Mouse (Mus musculus) hindbrain, embryonic 14.5 days (tissue): ENCODE results near the gene Susd3. TPM values are rescaled to one million over a fixed set of nuclear protein-coding genes. Genes with fewer than 3 reads are reported as not detected.

Experiments
- ATAC-seq: fragments of 200-750 bp; cut with Nextera tagmentation; 2 replicates; pipeline ENCODE4 v1.8.0; 2017; ENCODE audit warnings: moderate number of reproducible peaks, mild to moderate bottlenecking, moderate TSS enrichment, moderate library complexity; ENCODE audit not compliant: low FRiP score
- DNase-seq: peaks from one replicate; pipeline ENCODE4 v3.0.0-alpha.2; 2015; ENCODE audit warnings: low spot score
- H3K27ac ChIP-seq: fragments of 300-500 bp; sonication (generic); 2 replicates; pipeline ENCODE4 v1.5.1; 2014; ENCODE audit warnings: mild to moderate bottlenecking, moderate library complexity
- H3K27me3 ChIP-seq: fragments of 300-500 bp; sonication (generic); 2 replicates; pipeline ENCODE4 v1.6.1; 2014; ENCODE audit warnings: mild to moderate bottlenecking, low read length, mixed read lengths; ENCODE audit not compliant: control insufficient read depth, insufficient read depth
- H3K36me3 ChIP-seq: fragments of 300-500 bp; sonication (generic); replicated peaks from 2 replicates; pipeline ENCODE4 v1.6.1; 2014; ENCODE audit not compliant: control insufficient read depth, insufficient read depth
- H3K4me1 ChIP-seq: fragments of 300-500 bp; sonication (generic); replicated peaks from 2 replicates; pipeline ENCODE4 v1.6.1; 2014; ENCODE audit warnings: antibody characterized with exemption, low read length, mixed read lengths; ENCODE audit not compliant: control insufficient read depth, insufficient read depth
- H3K4me2 ChIP-seq: fragments of 300-500 bp; sonication (generic); replicated peaks from 2 replicates; pipeline ENCODE4 v1.6.1; 2014; ENCODE audit warnings: mild to moderate bottlenecking, moderate library complexity
- H3K4me3 ChIP-seq: fragments of 300-500 bp; sonication (generic); replicated peaks from 2 replicates; pipeline ENCODE4 v1.5.1; 2014; ENCODE audit warnings: mild to moderate bottlenecking, low read length
- H3K9ac ChIP-seq: fragments of 300-500 bp; sonication (generic); 2 replicates; pipeline ENCODE4 v1.6.1; 2014
- H3K9me3 ChIP-seq: fragments of 300-500 bp; sonication (generic); 2 replicates; pipeline ENCODE4 v1.6.1; 2016; ENCODE audit warnings: low read length; ENCODE audit not compliant: control insufficient read depth
- WGBS: fragments of 180-500 bp; shearing (Covaris S2); extraction: QIAGEN DNeasy Blood & Tissue Kit; methylation state at CpG from one replicate; pipeline ENCODE4 v1.1.7; 2014; 5-methylcytosine and 5-hydroxymethylcytosine counted together
- polyA plus RNA-seq: library from polyadenylated mRNA; unstranded; fragments of >200 nt; fragmentation: Nextera tagmentation; extraction: Ambion mirVana; gene quantifications from 2 replicates; pipeline ENCODE4 v1.2.1, GENCODE M21; 2014

The Susd3 gene
- polyA plus RNA-seq, 1 experiment from 2014 or later, result 0.98 TPM

DNA sequence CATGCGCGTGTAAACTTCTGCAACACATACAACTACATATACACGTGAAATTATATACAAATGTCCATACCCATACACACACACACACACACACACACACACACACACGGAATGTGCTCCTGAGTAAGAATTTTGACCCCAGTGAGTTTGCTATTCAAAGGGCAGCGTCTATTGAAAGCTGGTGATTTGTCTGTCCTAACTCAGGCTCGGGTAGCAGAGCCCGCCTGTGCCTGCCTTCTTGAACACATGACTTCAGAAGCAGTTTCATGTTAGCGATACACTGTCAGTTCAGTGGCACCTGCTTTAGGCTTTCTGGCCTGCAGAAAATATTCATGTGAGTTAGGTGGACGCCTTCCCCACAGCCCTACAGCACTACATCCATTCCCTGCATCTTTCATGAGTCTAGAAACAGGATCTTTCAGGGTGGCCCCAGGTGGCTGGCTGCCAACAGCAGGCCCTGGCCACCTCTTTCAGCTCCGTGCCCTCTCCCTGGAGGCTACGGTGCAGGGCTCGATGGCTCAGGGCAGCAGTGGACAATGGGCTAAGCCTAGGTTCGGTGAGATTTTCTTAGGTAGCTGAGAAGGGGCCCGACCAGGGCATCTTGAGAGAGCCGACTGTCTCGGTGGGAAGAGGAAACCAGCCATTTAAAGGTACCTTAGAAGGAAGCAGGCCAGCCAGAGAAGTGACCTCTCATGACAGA lies 56.2 kb downstream of the Susd3 start:
- WGBS, result 64% methylated on average over 16 of the region's 16 CpGs

DNA sequence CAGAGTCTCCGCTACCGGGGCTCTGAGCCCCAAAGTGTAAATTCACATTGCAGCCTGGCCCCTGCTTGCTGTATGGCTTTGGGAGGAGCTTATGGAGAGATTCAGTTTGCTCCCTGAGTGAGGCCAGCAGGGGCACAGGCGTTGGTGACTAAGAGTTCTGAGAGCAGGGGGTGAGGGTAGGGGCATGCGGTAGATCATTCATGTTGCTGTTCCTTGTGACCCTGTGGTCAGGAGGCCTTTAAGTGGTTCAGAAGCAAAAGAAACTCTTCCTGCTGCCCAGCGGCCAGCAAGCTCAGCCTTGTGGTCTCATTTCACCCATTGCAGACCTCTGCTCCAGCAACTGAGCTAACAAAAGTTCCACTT lies 56.9 kb downstream of the Susd3 start:
- 47% methylated on average over 5 of the region's 5 CpGs for WGBS
- Histone ChIP-seq H3K27ac (no peak overlapping the region), H3K9ac (0 out of 2 replicates have a peak overlapping the region, but pooled peaks have one; percentile 16), H3K4me2 (no peak overlapping the region), H3K4me1 (peaks cover 14% of the 10 kb centered on the region; the same call in 1 of the 2 replicates), H3K27me3 (no peaks in the 10 kb centered on the region), H3K9me3 (no peaks in the 10 kb centered on the region), H3K4me3 (no peak overlapping the region), H3K36me3 (no peaks in the 10 kb centered on the region)
- DNase-seq (no peak), ATAC-seq (no peak)

More for the DNA sequence above, 56.2 kb downstream of the Susd3 start:
- H3K4me2 ChIP-seq, result no peak overlapping the region
- no peak overlapping the region; the same call in 1 of the 2 replicates for H3K9ac ChIP-seq
- peaks cover 14% of the 10 kb centered on the region; the same call in 1 of the 2 replicates for H3K4me1 ChIP-seq
- no peaks in the 10 kb centered on the region for H3K36me3 ChIP-seq
- DNase-seq (no peak), ATAC-seq (no peak)
- H3K4me3 ChIP-seq, result no peak overlapping the region
- no peaks in the 10 kb centered on the region for H3K27me3 ChIP-seq
- H3K9me3 ChIP-seq, result no peaks in the 10 kb centered on the region
- no peak overlapping the region for H3K27ac ChIP-seq

DNA sequence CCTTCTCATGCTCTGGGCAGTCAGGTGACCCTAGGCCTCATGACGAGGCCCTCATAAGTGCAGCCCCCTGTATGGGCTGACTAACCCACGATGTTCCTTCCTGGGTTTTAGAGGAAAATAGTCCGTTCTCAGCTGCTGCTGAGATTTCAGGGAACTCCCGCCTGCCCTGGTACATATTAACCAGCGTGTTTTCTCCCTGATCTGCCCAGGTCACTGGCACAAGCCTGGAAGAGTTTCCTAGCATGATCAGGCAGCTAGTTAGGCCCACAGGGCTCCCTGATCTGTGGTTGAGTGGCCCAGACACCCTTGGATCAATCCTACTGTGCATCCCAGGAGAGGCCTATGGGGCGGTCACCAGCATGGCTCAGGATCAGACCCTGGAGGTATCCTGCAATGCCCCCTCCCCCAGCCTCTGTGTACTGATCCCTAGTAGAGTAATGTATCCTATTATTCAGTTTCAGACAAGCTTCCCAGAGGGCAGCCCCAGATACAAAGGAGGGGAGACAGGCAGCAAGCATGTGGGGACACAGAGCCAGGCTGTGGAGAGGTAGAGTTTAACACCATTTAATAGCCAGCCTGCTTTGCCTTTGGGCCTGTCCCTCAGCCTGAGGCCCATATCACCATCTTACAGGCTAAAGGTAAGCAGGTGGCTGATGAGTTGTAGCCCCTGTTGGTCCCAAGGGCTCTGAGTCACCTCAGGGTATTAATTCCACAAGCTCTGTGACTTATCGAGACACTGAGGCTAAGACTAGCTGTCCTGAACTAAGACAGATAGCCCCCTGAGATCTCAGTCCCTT lies 57.4 kb downstream of the Susd3 start:
- Histone ChIP-seq H3K4me2 (no peak overlapping the region), H3K4me3 (no peak overlapping the region), H3K9ac (0 out of 2 replicates have a peak overlapping the region, but pooled peaks have one; percentile 16), H3K27me3 (no peaks in the 10 kb centered on the region), H3K27ac (no peak overlapping the region), H3K9me3 (no peaks in the 10 kb centered on the region), H3K4me1 (peaks cover 14% of the 10 kb centered on the region; the same call in 1 of the 2 replicates), H3K36me3 (no peaks in the 10 kb centered on the region)
- no peak for ATAC-seq
- 65% methylated on average over 7 of the region's 7 CpGs for WGBS
- no peak for DNase-seq

DNA sequence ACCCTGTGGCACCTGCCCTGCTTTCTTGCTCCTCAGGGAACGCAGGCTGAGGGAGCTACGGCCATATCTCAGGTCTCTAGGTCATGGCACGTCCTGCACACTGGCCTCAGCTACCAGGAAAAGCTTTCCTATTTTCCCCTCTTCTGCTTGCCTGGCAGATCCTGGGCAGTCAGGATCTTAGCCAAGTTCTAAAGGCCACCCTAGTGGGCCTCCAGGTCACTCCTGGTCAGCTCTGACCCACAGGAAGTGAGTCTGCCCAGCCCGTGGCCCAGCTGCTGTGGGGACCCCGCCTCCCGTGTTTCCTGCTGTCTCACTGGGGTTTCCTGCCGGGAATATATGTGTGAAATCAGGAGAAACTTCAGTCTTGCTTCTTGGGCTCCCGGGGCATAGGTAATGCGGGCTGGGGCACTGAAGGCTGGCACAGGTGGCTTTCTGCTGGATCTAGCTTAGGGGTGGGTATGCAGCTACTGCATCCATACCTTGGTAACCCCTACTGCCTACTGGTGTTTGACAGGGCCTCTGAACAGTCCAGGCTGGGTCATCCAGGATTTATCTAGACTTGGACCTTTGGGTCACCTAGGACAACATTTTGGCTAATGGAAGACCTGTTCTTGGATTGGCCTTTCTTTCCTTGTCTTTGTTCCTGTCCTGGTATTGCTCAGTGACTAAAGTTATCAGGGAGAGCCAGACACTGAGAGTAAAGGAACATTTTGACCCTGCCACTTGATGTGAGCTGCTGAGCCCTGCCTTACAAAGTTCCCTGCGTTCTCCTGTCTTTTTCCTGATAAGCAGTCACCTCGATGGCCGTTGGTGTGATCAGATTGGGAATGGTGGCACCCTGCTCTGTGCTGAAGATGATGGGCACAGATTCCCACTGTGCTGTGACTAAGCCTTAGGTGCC lies 58.3 kb downstream of the Susd3 start:
- Histone ChIP-seq H3K27me3 (no peaks in the 10 kb centered on the region), H3K4me1 (peaks cover 14% of the 10 kb centered on the region; the same call in 1 of the 2 replicates), H3K4me2 (no peak overlapping the region), H3K9me3 (no peaks in the 10 kb centered on the region), H3K36me3 (no peaks in the 10 kb centered on the region), H3K4me3 (no peak overlapping the region), H3K27ac (no peak overlapping the region), H3K9ac (no peak overlapping the region)
- no peak for DNase-seq
- 82% methylated on average over 12 of the region's 12 CpGs for WGBS
- no peak for ATAC-seq

DNA sequence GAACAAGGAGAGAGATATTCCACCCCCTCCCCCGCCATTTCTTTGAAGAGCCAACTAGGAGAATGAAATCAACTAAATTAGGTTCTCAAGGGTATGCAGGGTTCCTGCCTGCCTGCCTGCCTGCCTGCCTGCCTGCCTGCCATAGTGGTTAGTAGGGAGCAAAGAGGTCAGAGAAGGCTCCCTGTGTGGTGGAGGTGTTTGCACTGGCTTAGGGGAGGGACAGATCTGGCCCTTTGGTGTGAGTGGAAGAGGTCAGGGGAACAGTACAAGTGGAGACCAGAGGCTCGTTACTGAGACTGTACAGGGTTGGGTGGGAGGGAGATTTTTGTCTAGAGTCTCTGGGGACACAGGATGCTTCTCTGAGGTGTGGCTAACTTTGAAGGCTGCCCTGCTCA lies 59.5 kb downstream of the Susd3 start:
- H3K36me3 ChIP-seq, result no peaks in the 10 kb centered on the region
- H3K4me1 ChIP-seq, result peaks cover 14% of the 10 kb centered on the region; the same call in 1 of the 2 replicates
- H3K9ac ChIP-seq, result no peak overlapping the region; the same call in 1 of the 2 replicates
- H3K4me2 ChIP-seq, result no peak overlapping the region
- H3K9me3 ChIP-seq, result no peaks in the 10 kb centered on the region
- no peaks in the 10 kb centered on the region for H3K27me3 ChIP-seq
- WGBS, result 48% methylated on average over 2 of the region's 2 CpGs
- no peak overlapping the region for H3K27ac ChIP-seq
- no peak for ATAC-seq
- DNase-seq, result no peak
- H3K4me3 ChIP-seq, result no peak overlapping the region

DNA sequence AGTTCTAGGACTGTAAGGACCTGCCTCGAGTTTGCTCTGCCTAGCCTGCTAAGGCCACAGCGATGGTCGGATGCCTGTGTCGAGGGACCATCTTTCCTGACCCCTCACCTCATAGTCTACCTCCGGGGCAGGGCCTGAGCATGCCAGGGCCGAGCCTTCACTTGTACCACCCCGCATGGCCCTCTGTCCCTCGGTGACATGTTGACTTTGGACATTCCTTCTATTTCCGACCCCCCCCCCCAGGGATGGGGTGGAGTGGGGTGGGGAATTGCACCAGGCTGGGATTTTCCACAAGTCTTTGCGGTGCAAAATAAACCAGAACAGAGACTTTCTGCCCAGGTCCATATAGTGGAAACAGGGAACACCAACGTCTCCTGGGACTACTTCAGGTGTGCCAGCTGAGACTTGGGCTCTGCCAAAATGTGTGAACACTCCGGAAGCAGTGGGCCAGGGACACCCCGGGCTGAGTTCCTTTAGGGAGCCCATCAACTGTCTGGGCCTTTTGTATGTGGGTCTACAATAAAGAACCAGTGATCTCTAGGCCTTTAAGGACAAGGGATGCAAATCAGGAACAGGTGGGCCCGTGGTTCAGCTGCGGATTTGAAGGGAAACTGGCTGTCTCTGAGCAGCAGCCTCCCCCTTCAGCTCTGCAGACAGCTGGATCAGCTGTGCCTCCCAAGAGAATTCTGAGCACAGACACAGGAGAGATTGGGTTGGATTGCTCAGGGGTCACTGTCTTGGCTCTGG lies 60.1 kb downstream of the Susd3 start:
- Histone ChIP-seq H3K36me3 (no peaks in the 10 kb centered on the region), H3K4me2 (peak overlapping the region; percentile 97), H3K27me3 (no peaks in the 10 kb centered on the region), H3K27ac (no peak overlapping the region), H3K4me3 (peak overlapping the region; percentile 53), H3K4me1 (peaks cover 14% of the 10 kb centered on the region; the same call in 1 of the 2 replicates), H3K9ac (peak overlapping the region; percentile 52), H3K9me3 (no peaks in the 10 kb centered on the region)
- 0 out of 2 replicates have a peak, but pooled peaks have one; percentile 8 for ATAC-seq
- no peak for DNase-seq
- WGBS, result 24% methylated on average over 15 of the region's 15 CpGs

DNA sequence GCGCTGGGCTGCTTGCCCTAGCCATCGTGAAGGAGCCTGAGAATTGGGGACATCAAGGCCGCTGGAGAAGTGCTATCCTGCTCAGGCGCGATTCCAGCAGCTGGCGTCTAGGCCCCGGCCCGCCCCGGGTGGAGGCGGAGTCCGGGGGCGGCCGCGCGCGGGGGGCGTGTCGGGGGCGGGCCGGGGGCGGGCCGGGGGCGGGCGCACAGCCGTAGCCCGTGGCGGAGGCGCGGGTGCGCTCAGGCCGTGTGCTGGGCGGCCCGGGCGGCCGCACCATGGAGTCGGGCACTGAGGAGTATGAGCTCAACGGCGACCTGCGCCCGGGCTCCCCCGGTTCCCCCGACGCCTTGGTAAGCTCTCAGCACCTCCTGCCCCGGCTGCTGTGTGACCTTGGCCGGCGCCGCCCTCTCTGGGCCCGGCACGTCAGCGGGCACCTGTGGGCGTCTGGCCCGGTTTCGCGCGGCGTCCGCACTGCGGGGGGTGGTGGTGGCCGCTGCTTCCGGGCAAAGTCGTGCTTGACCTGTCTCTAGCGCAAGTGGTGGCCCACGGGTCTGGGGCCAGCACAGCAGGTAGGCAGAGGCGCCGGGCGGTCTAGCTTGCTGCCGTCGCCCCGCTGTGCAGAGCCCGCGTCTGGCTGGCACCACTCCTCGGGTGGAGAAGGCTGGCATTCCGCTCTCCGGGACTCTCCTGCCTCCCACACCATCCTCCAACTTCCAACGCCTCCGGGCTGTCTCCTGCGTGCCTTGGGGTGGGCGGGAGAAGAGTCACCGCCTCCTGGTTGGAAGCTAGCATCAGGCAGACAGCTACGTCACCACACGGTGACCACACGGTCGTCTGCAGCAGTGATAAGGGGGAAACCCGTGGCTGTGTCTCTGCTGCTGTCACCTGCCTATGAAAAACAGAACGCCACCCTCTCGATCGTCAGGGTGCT lies 61.0 kb downstream of the Susd3 start, which contains the start of gene Ninj1:
Gene Ninj1, plus strand, starts transcription at position 198 of the 931 bp plus-strand sequence.
- Histone ChIP-seq H3K36me3 (no peaks in the 10 kb centered on the region), H3K9me3 (no peaks in the 10 kb centered on the region), H3K4me3 (peak within 1 kb of the TSS; percentile 53), H3K9ac (peak within 1 kb of the TSS; percentile 52), H3K27me3 (no peaks in the 10 kb centered on the region), H3K27ac (no peak within 1 kb of the TSS), H3K4me1 (peaks cover 14% of the 10 kb centered on the region; the same call in 1 of the 2 replicates), H3K4me2 (peak within 1 kb of the TSS; percentile 97)
- WGBS, result under 1% methylated on average over 81 of the region's 87 CpGs
- DNase-seq, result peak; percentile 76
- peak; percentile 92 for ATAC-seq
